Mouse (Mus musculus) kidney, adult 2 months (tissue): Measurements from ENCODE around the gene Gpx7. TPM values are rescaled to one million over a fixed set of nuclear protein-coding genes. Genes with fewer than 3 reads are reported as not detected.

Experiments used
- DNase-seq: peaks from one replicate; pipeline ENCODE4 v3.0.0; 2021
- H3K27ac ChIP-seq: fragments of 200-500 bp; 2 replicates; pipeline ENCODE4 v1.5.1; 2012; ENCODE audit warnings: low read depth, low read length, control low read depth, inconsistent platforms; ENCODE audit not compliant: insufficient read depth
- H3K27me3 ChIP-seq: fragments of 200-500 bp; replicated peaks from 2 replicates; pipeline ENCODE4 v1.6.1; 2012; ENCODE audit warnings: mild to moderate bottlenecking, moderate library complexity, low read length, inconsistent platforms; ENCODE audit not compliant: control insufficient read depth, insufficient read depth
- H3K36me3 ChIP-seq: fragments of 200-500 bp; 2 replicates; pipeline ENCODE4 v1.6.1; 2012; ENCODE audit warnings: mild to moderate bottlenecking, moderate library complexity, low read length, inconsistent platforms; ENCODE audit not compliant: control insufficient read depth, insufficient read depth
- H3K4me1 ChIP-seq: fragments of 200-500 bp; 2 replicates; pipeline ENCODE4 v1.6.1; 2011; ENCODE audit warnings: low read length; ENCODE audit not compliant: control insufficient read depth, insufficient read depth
- H3K4me3 ChIP-seq: fragments of 200-500 bp; 2 replicates; pipeline ENCODE4 v1.5.1; 2011; ENCODE audit warnings: mild to moderate bottlenecking, low read depth, low read length, control low read depth; ENCODE audit not compliant: insufficient read depth
- CTCF ChIP-seq: fragments of 200-500 bp; conservative IDR thresholded peaks from 2 replicates; pipeline ENCODE4 v1.5.1; 2011; ENCODE audit warnings: low read depth, mild to moderate bottlenecking, control low read depth, low read length, moderate library complexity, mixed read lengths; ENCODE audit not compliant: insufficient read depth, insufficient read length
- POLR2A ChIP-seq: fragments of 200-500 bp; IDR thresholded peaks from one replicate; pipeline ENCODE4 v1.6.1; 2011; ENCODE audit warnings: low read depth, low read length, control low read depth
- WGBS: fragments of 180-500 bp; shearing (Covaris S2); methylation state at CpG from one replicate; pipeline ENCODE4 v1.1.7; 2018; 5-methylcytosine and 5-hydroxymethylcytosine counted together
- polyA plus RNA-seq: library from polyadenylated mRNA; depleted of rRNA; stranded (reverse); fragments of >200 nt; gene quantifications from 2 replicates; pipeline ENCODE4 v1.2.3, GENCODE M21; 2012

Gene Gpx7
- polyA plus RNA-seq, 1 experiment, result 6.2 TPM

DNA sequence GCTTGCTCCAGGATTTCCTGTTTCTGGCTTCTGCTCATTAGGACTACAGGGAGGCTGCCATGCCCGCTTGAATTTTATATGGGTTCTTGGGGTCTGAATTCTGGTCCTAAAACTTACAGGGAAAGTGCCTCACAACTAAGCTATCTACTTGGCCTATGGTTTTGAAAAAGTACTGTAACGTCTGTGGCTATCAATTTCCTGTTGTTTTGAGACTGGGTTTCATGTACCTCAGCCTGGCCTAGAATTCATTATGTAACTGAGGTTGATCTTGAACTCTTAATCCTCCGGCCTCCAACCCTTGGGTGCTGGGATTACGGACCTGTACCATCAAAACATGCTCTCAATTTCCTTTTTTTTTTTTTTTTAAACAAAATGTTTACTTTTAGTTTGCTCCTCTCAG lies 27.5 kb upstream of the Gpx7 start:
- peaks cover 3% of the 10 kb centered on the region; the same call in 1 of the 2 replicates for H3K4me1 ChIP-seq
- H3K27me3 ChIP-seq, result no peaks in the 10 kb centered on the region
- no peak overlapping the region for H3K4me3 ChIP-seq
- H3K27ac ChIP-seq, result no peak overlapping the region
- no peak for DNase-seq
- no peaks in the 10 kb centered on the region for H3K36me3 ChIP-seq
- WGBS, result 88% methylated on average over 4 of the region's 4 CpGs
- TF ChIP-seq POLR2A (no peak), CTCF (no peak)

DNA sequence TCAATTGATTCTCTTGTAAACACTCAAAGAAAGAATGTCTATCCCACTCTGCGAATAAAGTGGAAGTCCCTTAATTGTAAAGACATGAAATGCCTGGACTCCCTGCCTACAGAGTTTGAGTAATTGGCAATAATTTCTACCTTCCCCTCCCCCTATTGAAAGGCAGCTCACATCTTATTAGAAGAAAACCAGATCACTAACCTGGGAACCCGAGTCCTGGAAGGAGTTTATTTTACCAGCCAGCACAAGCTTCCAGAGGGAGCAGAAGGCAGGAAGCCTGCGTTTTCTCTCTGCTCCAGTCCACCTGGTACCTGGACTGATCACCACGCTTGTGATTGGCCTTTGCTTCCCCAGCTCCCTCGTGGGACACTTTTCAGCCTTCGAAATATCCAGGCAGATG lies 26.6 kb upstream of the Gpx7 start:
- peaks cover 3% of the 10 kb centered on the region; the same call in 1 of the 2 replicates for H3K4me1 ChIP-seq
- DNase-seq, result no peak
- TF ChIP-seq POLR2A, result no peak
- TF ChIP-seq CTCF, result no peak
- H3K27me3 ChIP-seq, result no peaks in the 10 kb centered on the region
- H3K27ac ChIP-seq, result no peak overlapping the region
- 49% methylated on average over 6 of the region's 6 CpGs for WGBS
- H3K36me3 ChIP-seq, result no peaks in the 10 kb centered on the region
- H3K4me3 ChIP-seq, result no peak overlapping the region

DNA sequence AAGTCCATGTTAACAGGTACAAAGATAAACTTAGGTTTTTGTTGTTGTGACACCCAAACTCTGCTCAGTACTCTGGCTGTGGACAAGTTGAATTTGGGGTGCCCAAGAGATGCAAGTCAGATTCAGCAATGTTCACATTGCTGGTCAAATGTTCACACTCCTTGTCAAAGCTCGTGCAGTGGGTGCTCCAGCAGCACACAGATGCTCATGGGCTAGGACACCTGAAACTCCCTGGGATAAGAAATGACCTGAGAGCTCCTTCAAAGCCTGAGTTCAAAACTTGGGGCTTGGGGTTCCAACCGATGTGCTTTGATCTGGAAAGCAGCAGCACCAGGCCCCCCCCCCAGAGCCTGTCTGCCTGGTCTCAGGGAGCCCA lies 24.8 kb upstream of the Gpx7 start:
- WGBS, result 61% methylated on average over 2 of the region's 2 CpGs
- H3K27ac ChIP-seq, result no peak overlapping the region
- TF ChIP-seq POLR2A, result no peak
- TF ChIP-seq CTCF, result no peak
- H3K27me3 ChIP-seq, result no peaks in the 10 kb centered on the region
- H3K4me3 ChIP-seq, result no peak overlapping the region
- H3K36me3 ChIP-seq, result no peaks in the 10 kb centered on the region
- DNase-seq, result peak; percentile 4
- no peaks in the 10 kb centered on the region for H3K4me1 ChIP-seq

GRCm38 (mm10) chr4:108430656-108431560 lies 24.1 kb upstream of the Gpx7 start:
- H3K36me3 ChIP-seq, result no peaks in the 10 kb centered on the region
- 66% methylated on average over 4 of the region's 4 CpGs for WGBS
- no peak overlapping the region for H3K4me3 ChIP-seq
- H3K27ac ChIP-seq, result no peak overlapping the region
- TF ChIP-seq CTCF (no peak), POLR2A (no peak)
- H3K27me3 ChIP-seq, result no peaks in the 10 kb centered on the region
- H3K4me1 ChIP-seq, result no peaks in the 10 kb centered on the region
- no peak for DNase-seq

GRCm38 (mm10) chr4:108428341-108428721 lies 21.6 kb upstream of the Gpx7 start:
- WGBS, result 83% methylated on average over 6 of the region's 6 CpGs

GRCm38 (mm10) chr4:108427719-108428340 lies 21.1 kb upstream of the Gpx7 start:
- no peaks in the 10 kb centered on the region for H3K36me3 ChIP-seq
- H3K4me1 ChIP-seq, result no peaks in the 10 kb centered on the region
- no peak overlapping the region for H3K27ac ChIP-seq
- H3K4me3 ChIP-seq, result no peak overlapping the region
- no peak for DNase-seq
- no peaks in the 10 kb centered on the region for H3K27me3 ChIP-seq
- 70% methylated on average over 11 of the region's 11 CpGs for WGBS
- TF ChIP-seq CTCF (no peak), POLR2A (no peak)

More at GRCm38 (mm10) chr4:108428341-108428721, 21.6 kb upstream of the Gpx7 start:
- H3K4me1 ChIP-seq, result no peaks in the 10 kb centered on the region
- TF ChIP-seq CTCF (no peak), POLR2A (no peak)
- no peak overlapping the region for H3K27ac ChIP-seq
- H3K27me3 ChIP-seq, result no peaks in the 10 kb centered on the region
- H3K4me3 ChIP-seq, result no peak overlapping the region
- no peaks in the 10 kb centered on the region for H3K36me3 ChIP-seq
- DNase-seq, result no peak

- 24% methylated on average over 2 of the region's 2 CpGs for WGBS
- no peaks in the 10 kb centered on the region for H3K36me3 ChIP-seq
- H3K4me1 ChIP-seq, result no peaks in the 10 kb centered on the region
- TF ChIP-seq POLR2A (no peak), CTCF (no peak)
- no peak overlapping the region for H3K27ac ChIP-seq
- H3K4me3 ChIP-seq, result no peak overlapping the region
- no peaks in the 10 kb centered on the region for H3K27me3 ChIP-seq
- no peak for DNase-seq
Measured at GRCm38 (mm10) chr4:108424587-108424986, 17.8 kb upstream of the Gpx7 start.
